Mouse (Mus musculus): ENCODE results near the gene Calcoco1.

The Calcoco1 gene

GRCm38 (mm10) chr15:102744416-102744815 is 22.4 kb upstream of the Calcoco1 start:
- POLR2A ChIA-PET, result interaction anchor here in 2 of 4 experiments (0.6 to 2.4 kb wide), 4 partner anchors 11 to 188 kb away, joined by 3 to 14 read pairs (median 4); partner anchors contain the start of gene Calcoco1 (in 1 of the 2)
- CTCF ChIA-PET, result interaction anchor here in 2 of 4 experiments (0.7 to 4.8 kb wide), 5 partner anchors 8 to 433 kb away, joined by 3 to 51 read pairs (median 4); no protein-coding TSS in a partner anchor

GRCm38 (mm10) chr15:102743996-102744395 is 22.0 kb upstream of the Calcoco1 start:
- ChIA-PET CTCF (interaction anchor here in 2 of 4 experiments (0.7 to 4.8 kb wide), 9 partner anchors 8 to 434 kb away, joined by 3 to 51 read pairs (median 4); partner anchors contain the start of gene Calcoco1 (in 1 of the 2)), POLR2A (interaction anchor here in 2 of 4 experiments (0.6 to 2.4 kb wide), 5 partner anchors 10 to 188 kb away, joined by 3 to 14 read pairs (median 3); partner anchors contain the start of gene Calcoco1 (in 1 of the 2))

GRCm38 (mm10) chr15:102743196-102743595 is 21.2 kb upstream of the Calcoco1 start:
- POLR2A ChIA-PET, result interaction anchor here in 3 of 4 experiments (0.6 to 3.1 kb wide), 18 partner anchors 9 to 434 kb away, joined by 3 to 14 read pairs (median 3); partner anchors contain the start of gene Calcoco1 (in 2 of the 3)

GRCm38 (mm10) chr15:102742589-102742988 is 20.6 kb upstream of the Calcoco1 start:
- CTCF ChIA-PET, result interaction anchor here (0.5 to 4.8 kb wide), 62 partner anchors 9 to 635 kb away, joined by 3 to 51 read pairs (median 4); partner anchors contain the start of genes Calcoco1 (in 3 of the 4), Atp5g2 (in 1 of the 4) and Hoxc13 (in 1 of the 4)
- POLR2A ChIA-PET, result interaction anchor here in 3 of 4 experiments (0.6 to 3.1 kb wide), 16 partner anchors 8 to 434 kb away, joined by 3 to 14 read pairs (median 3); partner anchors contain the start of gene Calcoco1 (in 2 of the 3)

More at GRCm38 (mm10) chr15:102743196-102743595, 21.2 kb upstream of the Calcoco1 start:
- CTCF ChIA-PET, result interaction anchor here (0.6 to 4.8 kb wide), 58 partner anchors 8 to 595 kb away, joined by 3 to 51 read pairs (median 4); partner anchors contain the start of genes Calcoco1 (in 3 of the 4), Atp5g2 (in 1 of the 4) and Hoxc13 (in 1 of the 4)

- ChIA-PET CTCF (interaction anchor here (0.6 to 2.0 kb wide), 37 partner anchors 9 to 584 kb away, joined by 3 to 15 read pairs (median 4); partner anchors contain the start of genes Calcoco1 (in 2 of the 4), Hoxc10 (in 1 of the 4), Hoxc11 (in 1 of the 4) and Hoxc5 (in 1 of the 4)), POLR2A (interaction anchor here in 3 of 4 experiments (0.9 to 2.0 kb wide), 9 partner anchors 17 to 334 kb away, joined by 3 to 8 read pairs (median 4); partner anchors contain the start of genes Calcoco1 (in 2 of the 3) and Sp1 (in 1 of the 3))
These were observed 17.7 kb upstream of the Calcoco1 start for GRCm38 (mm10) chr15:102739520-102740297.

- CTCF ChIA-PET, result interaction anchor here (0.6 to 1.5 kb wide), 6 partner anchors 16 to 198 kb away, joined by 3 to 4 read pairs (median 3); partner anchors contain the start of gene Hoxc12 (in 1 of the 4)
- POLR2A ChIA-PET, result interaction anchor here in 2 of 4 experiments (0.9 to 3.9 kb wide), 6 partner anchors 9 to 67 kb away, joined by 3 to 22 read pairs (median 3); partner anchors contain the start of gene Calcoco1 (in 1 of the 2)
These were observed 16.5 kb upstream of the Calcoco1 start for GRCm38 (mm10) chr15:102738434-102738833.

- CTCF ChIA-PET, result interaction anchor here (0.6 to 2.4 kb wide), 20 partner anchors 9 to 493 kb away, joined by 3 to 8 read pairs (median 4); partner anchors contain the start of genes Calcoco1 (in 1 of the 4) and Hoxc12 (in 1 of the 4)
- POLR2A ChIA-PET, result interaction anchor here in 2 of 4 experiments (0.6 to 3.9 kb wide), 15 partner anchors 8 to 630 kb away, joined by 3 to 22 read pairs (median 4); partner anchors contain the start of genes Calcoco1 (in 2 of the 2), Itga5 (in 1 of the 2), Sp1 (in 1 of the 2) and Tarbp2 (in 1 of the 2)
These were observed 15.1 kb upstream of the Calcoco1 start for GRCm38 (mm10) chr15:102737092-102737491.

GRCm38 (mm10) chr15:102736127-102736944 is 14.4 kb upstream of the Calcoco1 start:
- ChIA-PET CTCF (interaction anchor here (0.6 to 2.4 kb wide), 31 partner anchors 9 to 671 kb away, joined by 3 to 11 read pairs (median 4); partner anchors contain the start of gene Calcoco1 (in 2 of the 4)), POLR2A (interaction anchor here in 2 of 4 experiments (0.6 to 3.9 kb wide), 17 partner anchors 9 to 631 kb away, joined by 3 to 22 read pairs (median 4); partner anchors contain the start of genes Calcoco1 (in 2 of the 2), Hoxc13 (in 1 of the 2), Itga5 (in 1 of the 2) and Sp1 (in 1 of the 2))

- CTCF ChIA-PET, result interaction anchor here (0.6 to 2.4 kb wide), 27 partner anchors 9 to 627 kb away, joined by 3 to 13 read pairs (median 4); partner anchors contain the start of genes Calcoco1 (in 3 of the 4) and Tarbp2 (in 1 of the 4)
- POLR2A ChIA-PET, result interaction anchor here in 3 of 4 experiments (0.5 to 3.9 kb wide), 11 partner anchors 7 to 185 kb away, joined by 3 to 22 read pairs (median 3); partner anchors contain the start of genes Calcoco1 (in 2 of the 3) and Hoxc13 (in 1 of the 3)
These were observed 13.1 kb upstream of the Calcoco1 start for GRCm38 (mm10) chr15:102735031-102735430.

GRCm38 (mm10) chr15:102733759-102734531 is 12.0 kb upstream of the Calcoco1 start:
- ChIA-PET CTCF (interaction anchor here in 3 of 4 experiments (1.0 to 2.2 kb wide), 9 partner anchors 9 to 192 kb away, joined by 3 to 11 read pairs (median 5); partner anchors contain the start of gene Calcoco1 (in 1 of the 3)), POLR2A (interaction anchor here in 2 of 4 experiments (1.0 to 1.5 kb wide), 3 partner anchors 9 to 14 kb away, joined by 3 to 5 read pairs (median 3); no protein-coding TSS in a partner anchor)

GRCm38 (mm10) chr15:102733233-102733632 is 11.3 kb upstream of the Calcoco1 start:
- CTCF ChIA-PET, result interaction anchor here (1.0 to 1.8 kb wide), 5 partner anchors 9 to 40 kb away, joined by 3 to 5 read pairs (median 3); no protein-coding TSS in a partner anchor
- POLR2A ChIA-PET, result interaction anchor here in 1 of 4 experiments (1.2 to 1.5 kb wide), 2 partner anchors 10 to 11 kb away, joined by 3 to 5 read pairs; no protein-coding TSS in a partner anchor

- POLR2A ChIA-PET, result interaction anchor here in 3 of 4 experiments (0.7 to 1.2 kb wide), 3 partner anchors 9 to 61 kb away, joined by 3 to 4 read pairs (median 3); partner anchors contain the start of gene Calcoco1 (in 1 of the 3)
- CTCF ChIA-PET, result interaction anchor here in 3 of 4 experiments (0.7 to 1.8 kb wide), 4 partner anchors 10 to 445 kb away, joined by 3 to 5 read pairs (median 3); no protein-coding TSS in a partner anchor
These were observed 10.4 kb upstream of the Calcoco1 start for GRCm38 (mm10) chr15:102732406-102732805.

GRCm38 (mm10) chr15:102727951-102728350 is 6.0 kb upstream of the Calcoco1 start:
- ChIA-PET POLR2A (interaction anchor here in 2 of 4 experiments (1.4 to 1.6 kb wide), 2 partner anchors 23 to 239 kb away, joined by 3 read pairs; partner anchors contain the start of gene Hoxc5 (in 1 of the 2)), CTCF (interaction anchor here in 2 of 4 experiments (0.8 to 2.3 kb wide), 2 partner anchors 15 kb away, joined by 3 to 11 read pairs; no protein-coding TSS in a partner anchor)

- POLR2A ChIA-PET, result interaction anchor here (0.6 to 3.0 kb wide), 22 partner anchors 9 to 465 kb away, joined by 3 to 23 read pairs (median 6); partner anchors contain the start of genes Atp5g2 (in 2 of the 4), Sp1 (in 2 of the 4) and Hoxc13 (in 1 of the 4)
- CTCF ChIA-PET, result interaction anchor here in 3 of 4 experiments (0.5 to 3.3 kb wide), 16 partner anchors 11 to 743 kb away, joined by 3 to 22 read pairs (median 6); no protein-coding TSS in a partner anchor
These were observed 1.6 kb upstream of the Calcoco1 start for GRCm38 (mm10) chr15:102723358-102724135.

Data from embryonic stem cell, embryonic (primary cell).